Mouse (Mus musculus) lung, embryonic 14.5 days (tissue): ENCODE results near the gene Os9. TPM values are rescaled to one million over a fixed set of nuclear protein-coding genes. Genes with fewer than 3 reads are reported as not detected.
"Not testable (repeated sequence)": the region's sequence is repeated elsewhere in the genome, so short reads cannot be mapped to it uniquely, and the experiment has no call there.

Source experiments
- ATAC-seq: fragments of 200-750 bp; cut with Nextera tagmentation; 2 replicates; pipeline ENCODE4 v1.8.0; 2017; ENCODE audit warnings: mild to moderate bottlenecking, moderate TSS enrichment, moderate library complexity; ENCODE audit not compliant: insufficient read depth
- DNase-seq: peaks from one replicate; pipeline ENCODE4 v3.0.0-alpha.2; 2015
- H3K27ac ChIP-seq: fragments of 300-500 bp; sonication (generic); 2 replicates; pipeline ENCODE4 v1.5.1; 2014; ENCODE audit warnings: low read depth, mild to moderate bottlenecking, moderate library complexity
- H3K27me3 ChIP-seq: fragments of 300-500 bp; sonication (generic); 2 replicates; pipeline ENCODE4 v1.6.1; 2014; ENCODE audit warnings: low read length, control low read depth; ENCODE audit not compliant: insufficient read depth
- H3K36me3 ChIP-seq: fragments of 300-500 bp; sonication (generic); 2 replicates; pipeline ENCODE4 v1.6.1; 2014; ENCODE audit warnings: control low read depth; ENCODE audit not compliant: insufficient read depth
- H3K4me1 ChIP-seq: fragments of 300-500 bp; sonication (generic); 2 replicates; pipeline ENCODE4 v1.6.1; 2014; ENCODE audit warnings: antibody characterized with exemption, control low read depth; ENCODE audit not compliant: insufficient read depth
- H3K4me2 ChIP-seq: fragments of 300-500 bp; sonication (generic); 2 replicates; pipeline ENCODE4 v1.6.1; 2014; ENCODE audit warnings: mild to moderate bottlenecking
- H3K4me3 ChIP-seq: fragments of 300-500 bp; sonication (generic); 2 replicates; pipeline ENCODE4 v1.5.1; 2014; ENCODE audit warnings: low read depth, low read length
- H3K9ac ChIP-seq: fragments of 300-500 bp; sonication (generic); 2 replicates; pipeline ENCODE4 v1.6.1; 2014
- H3K9me3 ChIP-seq: fragments of 300-500 bp; sonication (generic); 2 replicates; pipeline ENCODE4 v1.6.1; 2016; ENCODE audit warnings: low read depth, low read length, control low read depth
- CTCF ChIP-seq: IDR thresholded peaks from 2 replicates; pipeline ENCODE4 v1.5.1; 2016; ENCODE audit warnings: antibody characterized with exemption, low read depth
- WGBS: fragments of 180-500 bp; shearing (Covaris S2); extraction: QIAGEN DNeasy Blood & Tissue Kit; methylation state at CpG from one replicate; pipeline ENCODE4 v1.1.7; 2014; 5-methylcytosine and 5-hydroxymethylcytosine counted together
- polyA plus RNA-seq: library from polyadenylated mRNA; unstranded; fragments of >200 nt; fragmentation: Nextera tagmentation; extraction: Ambion mirVana; gene quantifications from 2 replicates; pipeline ENCODE4 v1.2.1, GENCODE M21; 2014

Os9 gene
- polyA plus RNA-seq, 1 experiment from 2014 or later: 56.8 TPM

DNA sequence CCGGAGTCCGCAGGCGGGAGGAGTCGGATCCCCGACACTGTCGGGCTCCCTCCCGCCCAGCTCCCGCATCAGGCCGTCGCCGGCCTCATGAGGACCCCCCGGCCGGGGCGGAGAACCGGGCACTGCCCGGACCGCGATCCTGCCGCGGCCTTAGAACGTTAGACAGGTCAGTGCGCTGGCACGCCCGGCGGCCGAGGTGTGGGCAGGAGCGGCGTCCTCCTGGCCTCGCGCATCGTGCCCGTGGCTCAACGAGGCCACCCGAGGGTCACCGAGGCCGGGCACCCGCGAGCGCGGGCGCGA, 44.4 kb upstream of the Os9 start:
- H3K4me2 ChIP-seq: peak overlapping the region; percentile 100
- TF ChIP-seq CTCF: no peak
- H3K4me1 ChIP-seq: peaks cover 10% of the 10 kb centered on the region; the same call in 1 of the 2 replicates
- H3K27me3 ChIP-seq: peaks cover 68% of the 10 kb centered on the region
- no peak for DNase-seq
- H3K4me3 ChIP-seq: peak overlapping the region; percentile 62
- H3K36me3 ChIP-seq: no peaks in the 10 kb centered on the region
- no peak overlapping the region for H3K27ac ChIP-seq
- no peaks in the 10 kb centered on the region for H3K9me3 ChIP-seq
- ATAC-seq: peak; percentile 40; the same call in 1 of the 2 replicates
- WGBS: under 1% methylated on average over 37 of the region's 42 CpGs
- peak overlapping the region; percentile 63 for H3K9ac ChIP-seq

DNA sequence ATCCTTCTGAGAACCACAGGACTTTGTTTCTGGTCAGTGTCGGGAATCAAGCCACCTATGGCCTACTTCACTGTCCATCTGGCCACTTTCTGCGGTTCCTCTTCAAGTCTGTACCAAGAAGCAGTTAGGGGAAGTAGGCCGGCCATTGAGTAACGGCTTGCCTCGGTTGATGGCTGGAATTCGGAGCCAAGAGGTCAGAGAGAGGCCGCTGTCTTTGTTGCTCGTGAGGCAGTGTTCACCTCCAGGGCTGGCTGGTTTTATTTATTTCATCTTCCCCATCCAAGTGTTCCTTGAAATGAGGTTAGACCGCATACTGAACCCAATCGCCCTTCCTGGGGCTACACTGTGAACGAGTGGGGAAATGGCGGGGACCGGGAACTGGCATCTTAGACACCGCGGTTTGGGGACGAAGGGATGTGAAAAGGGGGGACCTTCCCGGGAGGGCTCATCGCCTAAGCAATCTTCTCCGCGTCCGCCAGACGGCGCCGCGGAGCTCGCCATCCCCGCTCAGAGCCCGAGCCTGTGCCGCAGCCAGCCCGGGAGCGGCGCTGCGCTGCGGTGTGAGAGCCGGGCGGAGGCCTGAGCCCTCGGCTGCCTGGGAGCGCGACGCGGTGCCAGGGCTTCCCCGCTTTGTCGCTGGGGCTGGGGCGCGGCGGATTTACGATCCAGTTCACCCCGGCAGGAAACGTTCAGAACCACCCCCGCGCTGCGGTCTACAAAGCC, 43.9 kb upstream of the Os9 start, which contains the start of gene B4galnt1:
TSS of gene B4galnt1 (plus strand) at position 595 of the 723 bp plus-strand sequence.
- H3K9me3 ChIP-seq: no peaks in the 10 kb centered on the region
- peaks cover 6% of the 10 kb centered on the region; the same call in 1 of the 2 replicates for H3K4me1 ChIP-seq
- peak; percentile 77 for TF ChIP-seq CTCF
- peak; percentile 91 for DNase-seq
- 3% methylated on average over 52 of the region's 52 CpGs for WGBS
- ATAC-seq: peak; percentile 89
- H3K4me2 ChIP-seq: peak within 1 kb of the TSS; percentile 100
- no peak within 1 kb of the TSS for H3K27ac ChIP-seq
- H3K36me3 ChIP-seq: no peaks in the 10 kb centered on the region
- peak within 1 kb of the TSS; percentile 63 for H3K9ac ChIP-seq
- H3K4me3 ChIP-seq: peak within 1 kb of the TSS; percentile 62
- peaks cover 63% of the 10 kb centered on the region for H3K27me3 ChIP-seq

DNA sequence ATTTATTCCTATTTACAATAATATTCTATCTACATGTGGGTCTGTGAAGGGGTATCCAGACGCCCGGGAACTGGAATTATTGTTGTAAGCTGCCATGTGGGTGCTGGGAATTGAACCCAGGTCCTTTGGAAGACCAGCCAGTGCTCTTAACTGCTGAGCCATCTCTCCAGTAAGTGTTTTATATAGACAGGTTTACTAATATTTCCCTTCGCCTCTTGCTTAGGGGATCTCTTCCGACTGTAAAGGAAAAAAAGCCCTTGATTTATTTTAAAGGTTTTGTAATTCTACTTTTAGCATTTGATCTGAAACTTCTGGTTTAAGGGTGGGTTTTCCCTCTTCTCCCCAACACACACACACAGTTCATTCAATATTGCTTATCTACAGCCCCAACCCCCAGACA, 43.3 kb upstream of the Os9 start:
- Histone ChIP-seq H3K9ac (no peak overlapping the region), H3K4me1 (peaks cover 6% of the 10 kb centered on the region; the same call in 1 of the 2 replicates), H3K27ac (no peak overlapping the region), H3K27me3 (peaks cover 57% of the 10 kb centered on the region), H3K4me3 (no peak overlapping the region), H3K9me3 (no peaks in the 10 kb centered on the region), H3K36me3 (no peaks in the 10 kb centered on the region), H3K4me2 (no peak overlapping the region; the same call in 1 of the 2 replicates)
- WGBS: 91% methylated on average over 4 of the region's 4 CpGs
- TF ChIP-seq CTCF: no peak
- DNase-seq (no peak), ATAC-seq (no peak)

DNA sequence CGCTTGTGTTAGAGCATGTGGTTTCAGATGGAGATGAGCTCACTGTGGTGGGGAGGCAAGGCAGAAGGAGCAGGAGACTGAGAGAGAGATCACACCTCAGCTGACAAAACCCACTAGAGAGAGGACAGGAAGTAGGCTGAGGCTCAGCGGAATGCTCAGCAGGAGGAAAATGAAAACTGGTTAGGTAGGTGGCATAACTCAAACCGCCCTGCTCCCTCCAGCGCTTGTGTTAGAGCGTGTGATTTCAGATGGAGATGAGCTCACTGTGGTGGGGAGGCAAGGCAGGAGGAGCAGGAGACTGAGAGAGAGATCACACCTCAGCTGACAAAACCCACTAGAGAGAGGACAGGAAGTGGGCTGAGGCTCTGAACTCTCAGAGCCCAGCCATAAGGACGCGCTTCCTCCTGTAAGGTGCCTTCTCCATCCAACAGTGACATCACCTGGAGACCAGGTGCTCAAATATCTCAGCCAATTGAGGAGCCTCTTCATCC, 41.9 kb upstream of the Os9 start:
- H3K4me2 ChIP-seq, H3K4me1 ChIP-seq, H3K9me3 ChIP-seq, DNase-seq, H3K9ac ChIP-seq, ATAC-seq, H3K36me3 ChIP-seq, H3K27ac ChIP-seq, H3K4me3 ChIP-seq: not testable (repeated sequence)
- WGBS: 45% methylated on average over 7 of the region's 7 CpGs
- H3K27me3 ChIP-seq: peaks cover 44% of the 10 kb centered on the region

DNA sequence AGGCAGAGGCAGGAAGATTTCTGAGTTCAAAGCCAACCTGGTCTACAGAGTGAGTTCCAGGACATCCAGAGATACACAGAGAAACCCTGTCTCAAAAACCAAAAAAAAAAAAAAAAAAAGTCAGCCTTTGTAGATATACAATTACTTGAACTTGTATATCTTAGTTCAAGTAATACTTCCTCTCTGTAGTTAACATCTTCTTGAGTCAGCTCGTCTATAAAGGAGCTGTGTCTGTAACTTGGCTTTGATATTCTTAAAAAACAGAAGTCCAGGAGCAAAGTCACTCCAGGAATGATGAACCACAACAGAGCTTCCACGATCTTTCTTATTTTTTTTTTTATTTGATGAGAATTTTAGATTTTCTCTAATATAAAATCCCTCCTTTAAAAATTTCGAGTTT, 39.8 kb upstream of the Os9 start:
- no peak overlapping the region for H3K4me2 ChIP-seq
- no peaks in the 10 kb centered on the region for H3K9me3 ChIP-seq
- H3K27ac ChIP-seq: no peak overlapping the region
- no peaks in the 10 kb centered on the region for H3K36me3 ChIP-seq
- WGBS: 62% methylated on average over 3 of the region's 3 CpGs
- ATAC-seq: no peak
- DNase-seq: no peak
- no peak overlapping the region for H3K4me3 ChIP-seq
- no peak for TF ChIP-seq CTCF
- H3K27me3 ChIP-seq: peaks cover 23% of the 10 kb centered on the region
- no peak overlapping the region for H3K9ac ChIP-seq
- H3K4me1 ChIP-seq: peaks cover 3% of the 10 kb centered on the region; the same call in 1 of the 2 replicates

DNA sequence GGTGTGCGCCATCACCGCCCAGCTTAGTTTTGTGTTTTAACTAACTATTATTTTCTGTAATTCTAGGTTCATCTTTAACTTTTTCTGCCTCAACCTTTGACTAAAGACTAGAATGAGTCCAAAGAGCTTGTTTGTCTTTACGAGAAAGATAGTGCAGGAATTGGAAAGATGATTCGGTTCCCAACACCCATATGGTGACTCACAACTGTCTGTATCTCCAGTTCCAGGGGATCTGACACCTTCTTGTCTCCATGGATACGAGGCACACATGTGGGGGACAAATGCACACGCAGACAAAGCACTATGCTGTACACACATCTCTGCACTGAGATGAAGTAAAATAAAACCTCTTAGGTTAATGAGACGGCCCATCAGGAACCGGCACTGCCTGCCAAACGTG, 39.1 kb upstream of the Os9 start:
- H3K4me2 ChIP-seq: no peak overlapping the region
- no peak overlapping the region for H3K4me3 ChIP-seq
- no peak for TF ChIP-seq CTCF
- DNase-seq (no peak), ATAC-seq (no peak)
- no peak overlapping the region for H3K27ac ChIP-seq
- H3K36me3 ChIP-seq: no peaks in the 10 kb centered on the region
- no peaks in the 10 kb centered on the region; the same call in 1 of the 2 replicates for H3K4me1 ChIP-seq
- no peaks in the 10 kb centered on the region for H3K9me3 ChIP-seq
- WGBS: 71% methylated on average over 9 of the region's 9 CpGs
- H3K9ac ChIP-seq: no peak overlapping the region
- H3K27me3 ChIP-seq: peaks cover 17% of the 10 kb centered on the region

DNA sequence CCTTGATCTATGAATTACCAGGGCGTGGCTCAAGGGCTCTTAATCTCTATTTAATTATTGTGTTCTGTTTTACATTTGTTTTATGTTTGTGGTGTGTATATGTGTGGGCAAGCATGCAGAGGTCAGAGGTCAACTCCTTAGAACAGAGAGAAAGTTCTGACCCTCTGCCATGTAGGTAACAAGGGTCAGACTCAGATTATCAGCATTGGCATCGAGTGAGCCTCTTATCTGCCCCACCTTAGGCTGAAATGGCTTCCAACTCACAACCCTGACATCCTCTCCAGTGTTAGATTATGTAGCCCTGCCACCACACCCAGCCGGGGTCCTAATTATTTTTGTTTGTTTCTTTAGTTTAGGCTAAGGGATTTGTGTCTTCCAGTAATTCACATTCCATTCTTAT, 37.5 kb upstream of the Os9 start:
- no peaks in the 10 kb centered on the region for H3K36me3 ChIP-seq
- no peak overlapping the region for H3K27ac ChIP-seq
- no peak overlapping the region for H3K4me2 ChIP-seq
- no peak overlapping the region for H3K9ac ChIP-seq
- H3K4me3 ChIP-seq: no peak overlapping the region
- WGBS: 49% methylated on average over 3 of the region's 3 CpGs
- no peaks in the 10 kb centered on the region for H3K4me1 ChIP-seq
- H3K9me3 ChIP-seq: no peaks in the 10 kb centered on the region
- ATAC-seq (no peak), DNase-seq (no peak)
- TF ChIP-seq CTCF: no peak
- H3K27me3 ChIP-seq: peaks cover 1% of the 10 kb centered on the region; the same call in 1 of the 2 replicates
